Mouse (Mus musculus) E14TG2a.4 (cell line): ENCODE measurements around the gene Hist1h4d.
"Not testable (repeated sequence)": the region's sequence is repeated elsewhere in the genome, so short reads cannot be mapped to it uniquely, and the experiment has no call there.

Experiments
- H3K27me3 ChIP-seq: 2 replicates; pipeline ENCODE4 v1.6.1; 2014; ENCODE audit warnings: low read length, control low read depth; ENCODE audit not compliant: insufficient read depth
- H3K36me3 ChIP-seq: 2 replicates; pipeline ENCODE4 v1.6.1; 2014; ENCODE audit warnings: low read length, control low read depth; ENCODE audit not compliant: insufficient read depth
- H3K4me1 ChIP-seq: replicated peaks from 2 replicates; pipeline ENCODE4 v1.6.1; 2014; ENCODE audit warnings: low read depth, low read length, control low read depth
- H3K4me3 ChIP-seq: replicated peaks from 2 replicates; pipeline ENCODE4 v1.5.1; 2014; ENCODE audit warnings: mild to moderate bottlenecking, low read length
- H3K9me3 ChIP-seq: 2 replicates; pipeline ENCODE4 v1.6.1; 2014; ENCODE audit warnings: low read length, control low read depth
- CTCF ChIP-seq: conservative IDR thresholded peaks from 2 replicates; pipeline ENCODE4 v1.5.1; 2014; ENCODE audit warnings: low read length
- NANOG ChIP-seq: IDR thresholded peaks from 2 replicates; pipeline ENCODE4 v1.6.1; 2014; ENCODE audit warnings: borderline replicate concordance, low read length, mixed read lengths
- POU5F1 ChIP-seq: IDR thresholded peaks from 2 replicates; pipeline ENCODE4 v1.6.1; 2014; ENCODE audit warnings: low read length, borderline replicate concordance

The Hist1h4d gene

DNA sequence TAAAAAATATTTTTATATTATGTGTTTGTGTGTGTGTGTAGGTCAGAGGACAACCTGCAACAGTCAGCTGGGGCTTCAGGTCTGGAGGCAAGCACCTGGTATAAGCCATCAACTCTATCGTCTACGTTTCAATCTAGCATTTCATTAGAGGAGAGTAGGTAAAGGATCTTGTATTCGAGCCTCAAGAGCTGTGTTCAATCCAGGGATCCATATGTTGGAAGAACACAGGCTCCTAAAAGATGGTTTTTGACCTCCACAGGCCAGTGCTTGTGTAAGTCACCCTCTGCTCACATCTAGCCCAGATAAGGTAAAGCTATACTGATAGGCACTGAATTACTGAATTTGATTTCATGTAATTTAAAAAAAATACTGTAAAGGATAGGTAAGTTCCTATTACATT is 24.5 kb upstream of the Hist1h4d start:
- Histone ChIP-seq H3K4me1 (peaks cover 28% of the 10 kb centered on the region), H3K9me3 (no peaks in the 10 kb centered on the region), H3K4me3 (no peak overlapping the region), H3K36me3 (no peaks in the 10 kb centered on the region), H3K27me3 (no peaks in the 10 kb centered on the region)
- TF ChIP-seq CTCF, result no peak
- no peak for TF ChIP-seq NANOG
- TF ChIP-seq POU5F1, result no peak

DNA sequence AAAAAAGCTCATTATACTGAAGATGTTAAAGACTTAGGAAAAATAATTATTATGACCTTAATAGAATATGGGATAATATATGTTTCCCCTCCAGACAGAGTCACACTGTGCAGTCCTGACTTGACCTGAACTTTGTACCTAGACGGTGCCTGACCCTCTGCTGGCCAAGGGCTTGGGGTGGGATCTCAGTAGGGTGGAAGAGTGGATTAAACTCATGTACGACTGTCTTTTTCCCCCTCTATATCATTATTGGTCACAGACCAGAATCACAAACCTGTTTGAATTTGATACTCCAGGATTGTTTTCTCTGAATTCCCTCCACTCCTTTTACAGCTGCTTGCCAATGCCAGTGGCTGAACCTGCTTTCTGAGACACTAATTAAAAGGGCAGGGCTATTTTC is 20.7 kb upstream of the Hist1h4d start:
- H3K4me1 ChIP-seq, result peaks cover 27% of the 10 kb centered on the region
- 0 out of 2 replicates have a peak overlapping the region, but pooled peaks have one; percentile 13 for H3K4me3 ChIP-seq
- not testable (repeated sequence) for H3K9me3 ChIP-seq, H3K36me3 ChIP-seq, H3K27me3 ChIP-seq

DNA sequence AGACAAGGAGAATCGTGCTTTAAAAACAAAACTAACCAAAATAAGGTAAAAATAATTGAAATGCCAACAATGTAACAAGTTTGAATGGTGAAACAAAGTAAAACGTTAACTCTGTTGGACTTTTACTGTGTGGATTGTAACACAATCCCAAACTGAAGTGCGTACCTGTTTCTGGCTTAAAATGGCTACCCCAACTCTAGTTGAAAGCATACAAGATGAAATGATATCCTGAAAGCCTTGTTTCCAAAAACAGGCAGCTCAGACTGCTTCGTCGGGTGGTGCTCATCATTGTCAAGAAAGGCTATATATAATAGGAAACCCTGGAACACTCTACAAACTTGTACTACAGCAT is 19.9 kb upstream of the Hist1h4d start:
- peak overlapping the region; percentile 63 for H3K4me3 ChIP-seq
- not testable (repeated sequence) for H3K27me3 ChIP-seq, H3K36me3 ChIP-seq, H3K9me3 ChIP-seq
- peaks cover 24% of the 10 kb centered on the region for H3K4me1 ChIP-seq

DNA sequence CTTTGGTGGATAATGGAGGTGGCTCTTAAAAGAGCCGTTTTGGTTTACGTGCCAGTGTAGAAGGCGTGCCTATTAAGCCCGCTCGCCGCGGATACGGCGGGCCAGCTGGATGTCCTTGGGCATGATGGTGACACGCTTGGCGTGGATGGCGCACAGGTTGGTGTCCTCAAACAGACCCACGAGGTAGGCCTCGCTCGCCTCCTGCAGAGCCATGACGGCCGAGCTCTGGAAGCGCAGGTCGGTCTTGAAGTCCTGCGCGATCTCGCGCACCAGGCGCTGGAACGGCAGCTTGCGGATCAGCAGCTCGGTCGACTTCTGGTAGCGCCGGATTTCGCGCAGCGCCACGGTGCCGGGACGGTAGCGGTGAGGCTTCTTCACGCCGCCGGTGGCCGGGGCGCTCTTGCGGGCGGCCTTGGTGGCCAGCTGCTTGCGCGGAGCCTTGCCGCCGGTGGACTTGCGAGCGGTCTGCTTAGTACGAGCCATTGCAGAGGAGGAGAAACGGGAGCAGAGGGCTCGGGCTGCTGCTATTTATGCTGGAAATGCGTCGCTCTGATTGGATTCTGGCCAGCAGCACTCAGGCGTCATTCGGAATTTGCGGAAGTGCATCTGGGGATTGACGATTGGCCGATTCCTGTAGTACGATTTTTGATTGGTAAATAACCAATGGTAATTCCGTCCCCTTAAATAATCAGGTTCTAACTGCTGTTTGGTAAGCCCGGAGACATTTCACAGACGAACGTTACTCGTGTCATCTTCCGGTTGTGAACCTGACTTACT is 19.3 kb upstream of the Hist1h4d start, which contains the start of gene Hist1h3e:
Hist1h3e (minus strand) TSS at position 487 of the 777 bp plus-strand sequence.
- Histone ChIP-seq H3K4me1 (peaks cover 21% of the 10 kb centered on the region), H3K4me3 (peak within 1 kb of the TSS; percentile 74)
- not testable (repeated sequence) for H3K36me3 ChIP-seq, H3K27me3 ChIP-seq, H3K9me3 ChIP-seq

DNA sequence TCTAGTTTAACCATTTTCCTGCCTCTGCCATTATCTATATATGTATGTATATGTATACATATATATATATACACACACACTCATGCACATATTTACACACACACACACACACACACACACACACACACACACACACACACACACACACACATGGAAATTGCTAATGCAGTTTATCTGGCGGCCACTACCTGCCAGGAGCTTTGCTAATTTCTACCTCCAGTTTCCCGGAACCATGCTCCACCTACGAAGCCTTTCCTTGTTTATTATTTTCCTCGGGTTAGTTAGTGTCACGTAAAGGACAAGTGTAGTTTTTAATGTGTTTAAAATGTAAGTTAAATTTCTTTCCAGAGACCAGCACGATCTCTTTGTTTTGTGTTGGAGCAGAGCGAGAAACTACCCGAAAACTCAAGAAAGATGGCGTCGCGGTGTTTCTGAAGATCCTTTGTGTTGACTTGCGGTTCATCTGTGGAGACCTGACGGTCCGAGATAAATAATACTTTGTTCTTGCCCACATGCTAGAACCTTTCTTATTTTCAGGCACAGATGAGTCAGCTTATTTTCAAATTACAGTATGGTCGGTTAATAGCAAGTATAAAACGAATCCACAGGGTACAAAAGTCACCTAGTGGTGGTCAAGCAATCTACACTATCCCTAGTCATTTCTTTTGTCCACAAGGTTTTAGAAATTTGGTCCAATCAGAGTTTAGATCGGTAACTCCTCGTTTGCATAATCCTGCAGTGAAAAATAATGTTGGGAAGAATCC is 18.5 kb upstream of the Hist1h4d start:
- Histone ChIP-seq H3K4me1 (peaks cover 16% of the 10 kb centered on the region), H3K27me3 (no peaks in the 10 kb centered on the region), H3K9me3 (no peaks in the 10 kb centered on the region), H3K4me3 (peak overlapping the region; percentile 74), H3K36me3 (no peaks in the 10 kb centered on the region)
- TF ChIP-seq NANOG (no peak), POU5F1 (no peak), CTCF (peak; percentile 59)

DNA sequence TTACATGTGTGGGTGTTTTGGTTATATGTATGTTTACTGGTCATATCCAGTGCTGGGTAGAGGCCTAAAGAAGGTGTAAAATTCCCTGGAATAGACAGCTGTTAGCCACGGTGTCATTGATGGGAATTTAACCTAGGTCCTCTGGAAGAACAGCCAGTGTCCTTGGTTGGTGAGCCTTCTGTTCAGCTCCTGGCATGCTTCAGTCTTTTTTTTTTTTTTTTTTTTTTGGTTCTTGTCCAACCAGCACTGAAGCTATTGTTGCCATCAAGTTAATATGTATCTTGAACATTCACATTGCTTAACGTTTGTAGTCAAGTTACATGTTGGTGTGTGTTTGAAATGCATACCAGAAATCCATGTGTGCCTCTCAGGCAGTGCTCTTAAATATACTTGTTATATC is 16.9 kb upstream of the Hist1h4d start:
- Histone ChIP-seq H3K4me1 (peaks cover 16% of the 10 kb centered on the region), H3K27me3 (no peaks in the 10 kb centered on the region), H3K4me3 (no peak overlapping the region), H3K9me3 (no peaks in the 10 kb centered on the region), H3K36me3 (no peaks in the 10 kb centered on the region)
- TF ChIP-seq POU5F1, result no peak
- no peak for TF ChIP-seq CTCF
- TF ChIP-seq NANOG, result no peak

DNA sequence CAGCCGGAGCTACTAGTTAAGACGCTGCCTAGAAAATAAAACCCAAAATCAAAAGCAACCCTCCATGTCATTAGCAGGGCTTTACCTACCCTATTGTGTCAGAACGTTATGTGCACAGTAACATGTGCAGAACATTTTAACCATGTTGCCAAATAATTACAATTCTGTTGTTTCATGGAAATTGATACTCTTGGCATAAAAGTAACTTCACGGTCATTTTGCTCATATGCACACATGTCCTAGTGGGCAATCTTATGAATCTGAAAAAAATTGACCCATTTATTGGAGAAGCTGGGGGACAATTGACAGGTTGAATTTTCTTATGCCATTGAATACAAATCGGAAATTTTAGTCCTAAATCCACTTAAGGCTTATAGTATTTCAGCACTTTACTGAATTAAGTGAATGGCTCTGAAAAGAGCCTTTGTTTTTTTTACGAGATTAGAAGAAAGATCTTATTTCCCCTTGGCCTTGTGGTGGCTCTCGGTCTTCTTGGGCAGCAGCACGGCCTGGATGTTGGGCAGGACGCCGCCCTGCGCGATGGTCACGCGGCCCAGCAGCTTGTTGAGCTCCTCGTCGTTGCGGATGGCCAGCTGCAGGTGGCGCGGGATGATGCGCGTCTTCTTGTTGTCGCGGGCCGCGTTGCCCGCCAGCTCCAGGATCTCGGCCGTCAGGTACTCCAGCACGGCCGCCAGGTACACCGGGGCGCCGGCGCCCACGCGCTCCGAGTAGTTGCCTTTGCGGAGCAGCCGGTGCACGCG is 11.0 kb upstream of the Hist1h4d start:
- not testable (repeated sequence) for H3K36me3 ChIP-seq, H3K9me3 ChIP-seq, H3K27me3 ChIP-seq
- H3K4me1 ChIP-seq, result peaks cover 17% of the 10 kb centered on the region
- peak overlapping the region; percentile 69 for H3K4me3 ChIP-seq

DNA sequence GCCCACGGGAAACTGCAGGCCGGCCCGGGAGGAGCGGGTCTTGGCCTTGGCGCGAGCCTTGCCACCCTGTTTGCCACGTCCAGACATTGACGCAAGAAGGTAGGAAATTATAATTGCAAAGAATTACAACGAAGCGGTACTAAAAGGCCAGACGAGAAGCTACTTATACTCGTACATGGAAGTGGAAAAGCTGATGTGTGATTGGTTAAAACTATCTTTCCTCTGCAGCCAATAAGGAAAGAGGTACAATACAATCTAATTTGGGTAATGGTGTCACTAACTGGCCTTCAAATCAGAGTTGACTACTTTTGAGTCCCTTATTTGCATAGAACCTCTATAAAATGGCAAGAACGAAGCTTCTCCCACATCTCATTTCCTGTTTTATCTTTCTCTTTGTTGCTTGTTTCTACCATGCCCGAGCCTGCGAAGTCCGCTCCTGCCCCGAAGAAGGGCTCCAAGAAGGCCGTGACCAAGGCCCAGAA is 10.3 kb upstream of the Hist1h4d start, which contains the start of the genes Hist1h2ae and Hist1h2bg:
Hist1h2ae (minus strand) TSS at position 199 of the 482 bp plus-strand sequence.
Hist1h2bg (plus strand) TSS at position 375 of the 482 bp plus-strand sequence.
- Histone ChIP-seq H3K9me3 (no peaks in the 10 kb centered on the region), H3K27me3 (no peaks in the 10 kb centered on the region), H3K36me3 (no peaks in the 10 kb centered on the region), H3K4me3 (peak within 1 kb of the TSS; percentile 69), H3K4me1 (peaks cover 14% of the 10 kb centered on the region)
- TF ChIP-seq CTCF (no peak), POU5F1 (no peak), NANOG (no peak)

DNA sequence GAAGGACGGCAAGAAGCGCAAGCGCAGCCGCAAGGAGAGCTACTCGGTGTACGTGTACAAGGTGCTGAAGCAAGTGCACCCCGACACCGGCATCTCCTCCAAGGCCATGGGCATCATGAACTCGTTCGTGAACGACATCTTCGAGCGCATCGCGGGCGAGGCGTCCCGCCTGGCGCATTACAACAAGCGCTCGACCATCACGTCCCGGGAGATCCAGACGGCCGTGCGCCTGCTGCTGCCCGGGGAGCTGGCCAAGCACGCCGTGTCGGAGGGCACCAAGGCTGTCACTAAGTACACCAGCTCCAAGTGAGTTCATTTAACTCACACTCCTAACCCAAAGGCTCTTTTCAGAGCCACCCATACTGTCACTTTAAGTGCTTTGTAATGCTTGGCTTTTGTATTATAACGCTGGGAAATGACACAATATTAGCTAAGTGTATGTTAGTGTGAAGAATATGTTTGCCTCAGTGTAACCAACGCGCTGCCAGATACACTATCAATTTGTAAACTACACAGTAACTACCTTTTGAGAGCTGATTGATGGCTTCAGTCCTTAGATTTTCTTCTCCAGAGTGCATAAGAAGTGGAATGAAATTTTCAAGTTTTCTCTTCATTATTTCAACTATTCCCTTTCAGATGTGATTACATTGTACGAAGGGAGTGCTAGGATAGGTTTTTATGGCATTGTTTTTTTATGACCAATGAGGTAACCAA is 9.7 kb upstream of the Hist1h4d start:
- not testable (repeated sequence) for H3K36me3 ChIP-seq, H3K9me3 ChIP-seq, H3K27me3 ChIP-seq
- Histone ChIP-seq H3K4me1 (peaks cover 16% of the 10 kb centered on the region), H3K4me3 (peak overlapping the region; percentile 69)
